Mouse (Mus musculus): ENCODE measurements around the gene Tpd52l2. TPM values are rescaled to one million over a fixed set of nuclear protein-coding genes. Genes with fewer than 3 reads are reported as not detected.

The Tpd52l2 gene
- polyA plus RNA-seq, 1 experiment from 2014 or later = 114 TPM

GRCm38 (mm10) chr2:181548682-181549081 lies 51.7 kb downstream of the Tpd52l2 start:
- peaks cover 72% of the 10 kb centered on the region for H3K36me3 ChIP-seq
- H3K27ac ChIP-seq (replicated peaks) = no peak overlapping the region
- no peaks in the 10 kb centered on the region for H3K4me1 ChIP-seq (replicated peaks)
- H3K9ac ChIP-seq = no peak overlapping the region
- no peak overlapping the region for H3K4me3 ChIP-seq
- no peak overlapping the region for H3K4me2 ChIP-seq
- WGBS = 89% methylated on average over 5 of the region's 5 CpGs
- no peak for ATAC-seq (ENCODE audit: low read depth)
- no peaks in the 10 kb centered on the region for H3K27me3 ChIP-seq
- no peaks in the 10 kb centered on the region for H3K9me3 ChIP-seq

- peaks cover 80% of the 10 kb centered on the region for H3K36me3 ChIP-seq
- H3K4me2 ChIP-seq = no peak overlapping the region
- 94% methylated on average over 2 of the region's 2 CpGs for WGBS
- ATAC-seq (ENCODE audit: low read depth) = no peak
- no peaks in the 10 kb centered on the region for H3K9me3 ChIP-seq
- H3K4me1 ChIP-seq (replicated peaks) = no peaks in the 10 kb centered on the region
- no peak overlapping the region for H3K9ac ChIP-seq
- H3K4me3 ChIP-seq = no peak overlapping the region
- H3K27me3 ChIP-seq = no peaks in the 10 kb centered on the region
- H3K27ac ChIP-seq (replicated peaks) = no peak overlapping the region
Observed at GRCm38 (mm10) chr2:181550233-181550632, 53.3 kb downstream of the Tpd52l2 start.

GRCm38 (mm10) chr2:181553772-181554171 lies 56.8 kb downstream of the Tpd52l2 start:
- no peaks in the 10 kb centered on the region for H3K4me1 ChIP-seq (replicated peaks)
- no peak overlapping the region for H3K4me2 ChIP-seq
- H3K36me3 ChIP-seq = peaks cover 52% of the 10 kb centered on the region
- H3K9ac ChIP-seq = no peak overlapping the region
- no peaks in the 10 kb centered on the region for H3K9me3 ChIP-seq
- no peak overlapping the region for H3K4me3 ChIP-seq
- no peak for ATAC-seq (ENCODE audit: low read depth)
- H3K27me3 ChIP-seq = no peaks in the 10 kb centered on the region
- no peak overlapping the region for H3K27ac ChIP-seq (replicated peaks)

GRCm38 (mm10) chr2:181567338-181567737 lies 70.4 kb downstream of the Tpd52l2 start:
- Histone ChIP-seq H3K9me3 (no peaks in the 10 kb centered on the region), H3K27ac (replicated peaks) (no peak overlapping the region), H3K4me2 (no peak overlapping the region), H3K27me3 (no peaks in the 10 kb centered on the region), H3K9ac (no peak overlapping the region), H3K4me1 (replicated peaks) (no peaks in the 10 kb centered on the region), H3K36me3 (peaks cover 12% of the 10 kb centered on the region), H3K4me3 (no peak overlapping the region)
- WGBS = 85% methylated on average over 3 of the region's 3 CpGs
- ATAC-seq (ENCODE audit: low read depth) = no peak

Other genes with a start within 250 kb of the Tpd52l2 start
- 15.1 and 15.4 TPM in 2 replicates for gene Gmeb2, start 209.1 kb upstream of the Tpd52l2 start, polyA plus RNA-seq (2015; fragmentation: Nextera tagmentation; extraction: Ambion mirVana)
- 1,090 and 1,260 TPM in 2 replicates for gene Stmn3, start 182.6 kb upstream of the Tpd52l2 start, polyA plus RNA-seq (2015; fragmentation: Nextera tagmentation; extraction: Ambion mirVana)
- 28.8 and 30.1 TPM in 2 replicates for gene Rtel1, start 177.4 kb upstream of the Tpd52l2 start, polyA plus RNA-seq (2015; fragmentation: Nextera tagmentation; extraction: Ambion mirVana)
- gene Zgpat, start 132.2 kb upstream of the Tpd52l2 start, polyA plus RNA-seq (2015; fragmentation: Nextera tagmentation; extraction: Ambion mirVana) = 61.4 and 67.4 TPM in 2 replicates
- 82.6 and 85.9 TPM in 2 replicates for gene Arfrp1, start 131.7 kb upstream of the Tpd52l2 start, polyA plus RNA-seq (2015; fragmentation: Nextera tagmentation; extraction: Ambion mirVana)
- gene Lime1, start 117.1 kb upstream of the Tpd52l2 start, polyA plus RNA-seq (2015; fragmentation: Nextera tagmentation; extraction: Ambion mirVana) = 41.3 and 41.4 TPM in 2 replicates
- gene Zbtb46, start 37.7 kb upstream of the Tpd52l2 start, polyA plus RNA-seq (2015; fragmentation: Nextera tagmentation; extraction: Ambion mirVana) = 21.1 and 22.0 TPM in 2 replicates
- gene Abhd16b, start 3.9 kb upstream of the Tpd52l2 start, polyA plus RNA-seq (2015; fragmentation: Nextera tagmentation; extraction: Ambion mirVana) = 0.11 TPM in 1 of 2 replicates, not detected in the other
- 192 and 214 TPM in 2 replicates for gene Dnajc5, start 23.3 kb downstream of the Tpd52l2 start, polyA plus RNA-seq (2015; fragmentation: Nextera tagmentation; extraction: Ambion mirVana)
- 67.4 and 73.6 TPM in 2 replicates for gene Uckl1, start 87.8 kb downstream of the Tpd52l2 start, polyA plus RNA-seq (2015; fragmentation: Nextera tagmentation; extraction: Ambion mirVana)
- 63.1 and 65.6 TPM in 2 replicates for gene Prpf6, start 94.7 kb downstream of the Tpd52l2 start, polyA plus RNA-seq (2015; fragmentation: Nextera tagmentation; extraction: Ambion mirVana)
- 78.7 and 81.3 TPM in 2 replicates for gene Zfp512b, start 95.7 kb downstream of the Tpd52l2 start, polyA plus RNA-seq (2015; fragmentation: Nextera tagmentation; extraction: Ambion mirVana)
- 146 and 157 TPM in 2 replicates for gene Samd10, start 102.1 kb downstream of the Tpd52l2 start, polyA plus RNA-seq (2015; fragmentation: Nextera tagmentation; extraction: Ambion mirVana)
- not detected in 2 replicates for gene Gm29797, start 159.9 kb downstream of the Tpd52l2 start, polyA plus RNA-seq (2015; fragmentation: Nextera tagmentation; extraction: Ambion mirVana)
- 18.9 and 22.2 TPM in 2 replicates for gene Sox18, start 174.5 kb downstream of the Tpd52l2 start, polyA plus RNA-seq (2015; fragmentation: Nextera tagmentation; extraction: Ambion mirVana)
- gene Tcea2, start 183.2 kb downstream of the Tpd52l2 start, polyA plus RNA-seq (2015; fragmentation: Nextera tagmentation; extraction: Ambion mirVana) = 33.9 and 37.8 TPM in 2 replicates
- gene Rgs19, start 196.8 kb downstream of the Tpd52l2 start, polyA plus RNA-seq (2015; fragmentation: Nextera tagmentation; extraction: Ambion mirVana) = 42.7 and 49.2 TPM in 2 replicates
- gene Lkaaear1, start 201.3 kb downstream of the Tpd52l2 start, polyA plus RNA-seq (2015; fragmentation: Nextera tagmentation; extraction: Ambion mirVana) = not detected in 2 replicates
- 63.8 and 64.0 TPM in 2 replicates for gene Oprl1, start 217.9 kb downstream of the Tpd52l2 start, polyA plus RNA-seq (2015; fragmentation: Nextera tagmentation; extraction: Ambion mirVana)

All from neural tube, embryonic 13.5 days (tissue).